Mouse (Mus musculus) testis, postnatal 10 days (tissue): ENCODE data around the gene Sorcs2.

Source experiments
- DNase-seq: peaks from one replicate; pipeline ENCODE4 v3.0.0; 2021; ENCODE audit warnings: low spot score

The Sorcs2 gene

DNA sequence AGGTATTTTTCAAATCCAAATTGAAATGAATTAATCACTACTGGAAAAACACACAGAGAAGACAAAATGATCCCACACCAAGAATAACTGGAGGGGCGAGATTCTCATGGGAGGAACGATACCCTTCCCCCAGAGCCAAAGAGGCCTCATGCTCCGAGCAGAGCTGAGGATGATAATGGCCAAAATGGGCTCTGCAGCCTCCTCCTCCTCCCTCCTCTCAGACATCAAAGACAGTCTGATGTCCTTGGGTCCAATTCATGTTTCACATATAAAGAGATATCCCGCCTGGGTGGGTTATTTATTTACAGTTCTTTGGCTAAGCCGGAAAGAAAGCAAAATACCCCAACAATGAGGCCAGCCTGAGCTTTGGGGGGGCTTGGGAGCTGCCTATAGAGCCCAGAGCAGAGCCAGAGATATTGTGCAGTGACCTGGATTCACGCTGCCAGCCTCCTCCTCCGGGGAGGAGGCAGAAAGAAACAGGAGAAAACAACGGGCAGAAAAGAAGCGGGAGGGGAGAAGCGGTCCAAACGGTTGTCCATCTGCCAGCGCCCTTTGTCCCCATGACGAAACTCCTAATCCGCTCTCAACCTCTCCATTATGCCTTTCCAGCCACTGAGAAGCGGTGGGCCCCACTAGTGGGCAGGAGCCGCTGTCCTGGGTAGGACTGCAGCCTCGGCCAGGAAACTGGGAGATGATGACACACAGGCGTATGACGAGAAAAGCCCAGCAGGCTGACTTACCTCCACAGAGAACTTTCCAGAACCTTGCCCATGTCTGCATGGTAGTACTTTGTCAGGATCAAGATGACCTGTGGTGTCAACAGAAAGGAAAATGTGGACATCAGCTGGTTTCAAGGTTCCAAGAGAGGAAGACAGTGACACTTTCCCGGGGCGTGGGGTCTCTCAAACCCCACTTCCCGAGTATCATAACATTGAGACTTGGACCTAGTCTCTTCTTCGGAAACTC lies 169.3 kb downstream of the Sorcs2 start:
- DNase-seq, result no peak

DNA sequence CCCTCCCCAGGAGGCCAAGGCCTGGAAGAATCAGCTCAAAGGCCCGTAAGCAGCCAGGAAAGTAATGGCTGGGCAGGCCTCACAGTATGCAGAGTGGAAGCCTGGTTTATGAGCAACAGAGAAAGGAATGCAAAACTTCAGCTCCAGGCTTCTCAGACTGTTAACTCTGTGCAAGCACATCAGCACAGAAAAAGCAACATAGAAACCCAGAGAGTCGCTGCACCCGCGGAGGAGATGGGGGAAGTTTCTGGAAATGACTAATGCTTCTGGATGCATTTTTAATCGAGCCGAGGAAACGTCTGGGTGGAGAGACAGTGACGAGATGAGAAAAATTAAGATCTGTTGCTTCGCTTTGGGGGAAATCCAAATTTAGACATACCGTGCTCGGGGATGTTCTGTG lies 171.6 kb downstream of the Sorcs2 start:
- DNase-seq, result no peak

DNA sequence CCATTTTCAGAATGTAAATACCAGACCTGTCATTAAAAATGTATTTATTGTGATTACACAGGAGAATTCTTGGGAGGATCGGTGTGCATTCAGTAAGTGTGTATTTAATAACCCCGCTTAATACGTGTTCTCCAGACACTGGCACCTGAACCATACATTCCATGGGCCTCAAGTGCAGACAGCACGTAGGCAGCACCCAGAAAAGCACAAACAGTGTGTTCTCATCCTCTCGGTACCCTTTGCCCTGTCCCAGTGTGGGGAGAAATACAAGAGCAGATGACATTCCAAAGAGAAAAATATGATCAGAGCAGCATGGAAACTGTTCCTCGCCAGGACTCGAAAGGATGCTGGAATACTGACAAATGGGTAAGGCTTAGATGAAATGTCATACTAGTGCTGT lies 172.1 kb downstream of the Sorcs2 start:
- no peak for DNase-seq

DNA sequence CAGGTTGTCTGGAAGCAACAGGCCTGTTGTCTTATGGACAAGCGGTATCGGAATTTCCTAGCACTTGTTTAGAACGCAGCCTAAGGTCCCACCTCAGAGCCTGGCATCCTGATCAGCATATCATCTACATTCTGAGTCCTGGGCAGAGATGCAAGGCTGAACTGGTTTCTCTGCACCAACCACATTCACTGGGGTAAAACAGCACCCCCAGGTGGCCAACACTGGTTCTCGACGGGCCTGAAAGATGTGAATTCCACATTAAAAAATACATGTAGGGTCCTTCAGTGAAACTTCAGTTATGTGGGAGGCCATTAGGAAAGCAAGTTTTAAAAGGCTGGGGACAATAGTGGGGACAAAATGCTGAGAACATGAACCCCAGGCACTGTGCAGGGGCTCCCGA lies 174.2 kb downstream of the Sorcs2 start:
- peak; percentile 84 for DNase-seq

DNA sequence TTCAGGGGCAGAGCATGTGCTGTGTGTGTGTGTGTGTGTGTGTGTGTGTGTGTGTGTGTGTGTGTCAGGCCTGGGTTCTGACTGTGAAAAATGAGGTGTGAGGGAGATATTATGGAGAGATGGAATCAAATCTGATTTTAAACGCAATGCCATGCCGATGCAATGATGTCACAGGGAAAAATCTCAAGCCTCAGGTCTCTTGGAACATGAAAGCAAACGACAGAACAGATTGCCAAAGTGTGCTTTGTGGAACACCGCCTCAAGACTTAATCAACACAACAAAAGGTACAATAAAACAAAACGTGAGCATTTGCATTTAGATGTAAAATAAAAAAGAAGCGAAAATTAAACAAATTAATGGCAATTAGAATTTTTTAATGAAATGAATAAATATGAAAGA lies 177.3 kb downstream of the Sorcs2 start:
- no peak for DNase-seq

- no peak for DNase-seq
These were observed 177.8 kb downstream of the Sorcs2 start for GRCm38 (mm10) chr5:36220105-36220504.

DNA sequence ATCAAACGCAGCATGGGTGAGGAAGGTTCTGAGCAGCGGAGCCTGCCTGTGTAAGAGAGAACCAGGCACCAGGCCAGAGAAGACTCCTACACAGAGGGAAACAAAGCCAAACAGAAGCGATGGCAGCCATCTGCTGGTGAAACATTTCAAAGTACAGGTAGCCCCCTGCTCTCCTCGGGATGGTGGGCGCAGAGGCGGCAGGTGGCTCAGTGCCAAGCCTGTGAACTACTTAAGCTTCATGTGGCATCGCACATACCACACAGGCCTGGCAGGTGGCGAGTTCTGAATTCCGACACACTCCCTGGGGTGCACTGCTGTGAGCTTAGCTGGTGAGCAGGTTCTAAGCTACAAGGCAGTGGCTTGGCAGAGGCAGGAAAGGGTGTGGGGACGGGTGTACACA lies 184.6 kb downstream of the Sorcs2 start:
- peak; percentile 60 for DNase-seq

- DNase-seq, result no peak
These were observed 189.1 kb downstream of the Sorcs2 start for GRCm38 (mm10) chr5:36208803-36209202.

GRCm38 (mm10) chr5:36205397-36205796 lies 192.5 kb downstream of the Sorcs2 start:
- no peak for DNase-seq

DNA sequence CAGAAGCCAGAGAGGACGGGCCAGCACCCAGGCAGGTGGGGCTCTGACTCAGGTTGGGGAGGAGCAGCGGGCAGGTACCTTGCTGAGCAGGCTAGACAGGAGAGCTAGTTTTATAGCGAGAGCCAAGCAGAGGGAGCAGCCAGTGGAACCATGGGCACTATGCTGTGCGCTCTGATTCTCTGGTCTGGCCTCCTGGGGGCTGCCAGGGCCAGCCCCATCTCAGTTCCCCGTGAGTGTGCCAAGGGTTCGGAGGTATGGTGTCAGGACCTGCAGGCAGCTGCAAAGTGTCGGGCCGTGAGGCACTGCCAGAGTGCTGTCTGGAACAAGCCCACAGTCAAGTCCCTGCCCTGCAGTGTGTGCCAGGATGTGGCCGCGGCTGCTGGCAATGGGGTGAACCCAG lies 194.0 kb downstream of the Sorcs2 start, which contains the start of gene Psapl1:
Psapl1 (plus strand) TSS at position 106 of the 400 bp plus-strand sequence.
- no peak for DNase-seq

GRCm38 (mm10) chr5:36203421-36203820 lies 194.5 kb downstream of the Sorcs2 start:
- no peak for DNase-seq

DNA sequence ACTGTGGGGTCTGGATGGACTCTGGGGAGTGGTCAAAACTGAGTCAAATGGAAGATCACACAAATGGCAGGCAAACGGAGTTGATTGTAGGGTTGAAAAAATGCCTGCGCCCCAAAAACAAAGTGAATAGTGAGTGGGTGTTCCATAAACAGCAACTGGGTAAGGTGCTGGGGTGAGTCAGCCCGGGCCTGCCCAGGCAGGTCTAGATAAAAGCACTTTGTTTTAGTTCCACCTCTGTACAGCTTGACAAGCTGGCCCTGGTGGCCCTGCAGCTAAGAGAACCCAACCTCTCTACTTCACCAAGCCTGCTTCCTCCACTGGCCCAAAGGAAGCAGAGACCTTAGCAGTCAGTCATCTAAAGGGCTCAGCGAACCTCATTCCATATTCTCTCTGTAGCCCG lies 195.2 kb downstream of the Sorcs2 start:
- DNase-seq, result no peak

GRCm38 (mm10) chr5:36199519-36199918 lies 198.4 kb downstream of the Sorcs2 start:
- DNase-seq, result no peak

- DNase-seq, result no peak
These were observed 202.5 kb downstream of the Sorcs2 start for GRCm38 (mm10) chr5:36195436-36195835.

DNA sequence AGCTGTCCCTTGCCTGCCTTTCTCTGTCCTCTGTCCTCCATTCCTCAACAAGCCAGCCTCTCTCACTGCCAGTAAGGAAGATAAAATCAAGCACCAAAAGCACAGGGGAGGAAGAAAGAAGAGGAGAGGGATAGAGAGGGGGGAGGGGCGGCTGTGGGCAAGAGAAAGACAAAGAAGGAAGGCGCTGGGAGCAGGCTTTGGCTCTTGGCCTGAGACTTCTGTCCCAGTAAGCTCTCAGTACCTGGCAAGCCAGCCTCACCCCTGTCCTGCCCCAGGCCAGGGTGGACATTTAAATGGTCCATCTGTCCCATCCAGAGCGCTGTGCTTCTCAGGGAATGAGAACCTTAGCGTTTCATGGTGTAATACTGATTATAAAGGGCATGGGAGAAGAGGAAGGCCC lies 203.3 kb downstream of the Sorcs2 start:
- DNase-seq, result no peak

DNA sequence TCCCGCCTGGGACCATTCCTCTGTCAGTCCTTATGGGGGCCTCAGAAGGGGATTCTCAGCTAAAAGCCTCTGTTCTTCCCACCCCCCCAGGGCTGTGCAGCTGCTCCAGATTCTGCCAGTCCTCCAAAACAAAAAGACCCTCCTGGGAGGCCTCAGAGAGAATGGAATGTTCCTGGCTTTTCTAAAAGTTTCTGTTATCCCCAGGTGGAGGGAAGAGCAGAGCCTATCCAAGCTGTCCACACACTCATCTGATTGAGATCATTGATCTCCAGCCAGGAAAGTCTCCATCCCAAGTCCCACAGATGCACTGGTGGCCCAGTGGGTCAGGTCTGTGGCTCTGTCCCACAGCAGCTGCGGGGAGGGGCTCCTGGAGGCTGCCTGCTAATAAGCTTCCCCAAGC lies 205.3 kb downstream of the Sorcs2 start:
- no peak for DNase-seq

DNA sequence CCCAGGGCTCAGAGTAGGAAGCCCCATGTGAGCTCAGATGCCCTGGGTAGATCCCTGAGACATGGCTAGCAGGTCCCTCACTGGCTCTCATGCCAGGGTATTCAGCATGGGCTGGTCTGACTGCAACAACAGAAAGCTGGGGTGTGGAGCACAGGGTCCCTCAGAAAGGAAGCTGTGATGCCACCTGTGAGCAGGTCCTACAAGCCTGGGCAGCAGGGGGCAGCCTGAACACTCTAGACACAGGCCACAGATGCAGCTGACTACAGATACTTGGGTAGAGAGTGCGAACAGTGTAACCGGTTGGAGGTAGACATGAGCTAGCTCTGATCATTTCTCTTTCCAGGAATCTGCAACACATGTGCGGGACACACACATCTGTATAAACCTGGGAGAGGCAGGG lies 206.1 kb downstream of the Sorcs2 start:
- no peak for DNase-seq

- no peak for DNase-seq
These were observed 206.7 kb downstream of the Sorcs2 start for GRCm38 (mm10) chr5:36191285-36191684.

GRCm38 (mm10) chr5:36188310-36188709 lies 209.6 kb downstream of the Sorcs2 start:
- no peak for DNase-seq

GRCm38 (mm10) chr5:36186294-36187053 lies 211.5 kb downstream of the Sorcs2 start:
- DNase-seq, result no peak

- DNase-seq, result no peak
These were observed 215.6 kb downstream of the Sorcs2 start for GRCm38 (mm10) chr5:36182326-36182725.

DNA sequence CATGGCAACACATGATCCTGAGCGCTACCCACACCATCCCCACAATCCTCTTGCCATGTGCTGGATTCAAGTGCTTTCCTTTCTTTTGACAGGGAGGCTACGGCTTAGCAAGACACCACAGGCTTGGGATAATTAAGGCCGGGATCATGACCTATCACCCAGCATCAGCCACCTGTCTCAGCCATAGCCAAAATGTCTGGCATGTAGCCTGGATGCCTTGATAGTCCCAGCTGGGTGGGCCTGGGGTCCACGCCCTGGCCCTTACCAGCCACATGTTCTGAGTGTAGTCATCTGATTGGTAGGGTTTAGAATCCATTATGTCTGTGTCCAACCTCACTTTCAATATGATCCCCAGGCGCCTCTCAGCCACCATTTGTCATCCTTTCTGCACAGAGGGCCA lies 218.2 kb downstream of the Sorcs2 start:
- DNase-seq, result no peak

- no peak for DNase-seq
These were observed 219.2 kb downstream of the Sorcs2 start for GRCm38 (mm10) chr5:36178785-36179184.
